Mouse (Mus musculus) hematopoietic stem cell, adult 5-6 weeks (primary cell): ENCODE results near the gene Fam229a. TPM values are rescaled to one million over a fixed set of nuclear protein-coding genes. Genes with fewer than 3 reads are reported as not detected.
"Not testable (repeated sequence)": the region's sequence is repeated elsewhere in the genome, so short reads cannot be mapped to it uniquely, and the experiment has no call there.

Source experiments
- ATAC-seq, 2 experiments: fragments of 125-278 bp in 1 of 2; replicated peaks in 1 of 2; 2 replicates each; pipeline ENCODE4 v1.8.0; 2016 to 2017; ENCODE audit warnings: inconsistent platforms in 2 of 2, mild to moderate bottlenecking in 2 of 2, moderate number of reproducible peaks in 2 of 2, low read depth in 1 of 2, moderate TSS enrichment in 1 of 2; ENCODE audit not compliant: low FRiP score in 2 of 2, poor library complexity in 2 of 2, severe bottlenecking in 2 of 2, insufficient read depth in 1 of 2, low TSS enrichment in 1 of 2
- total RNA-seq: library from RNA; stranded (forward); fragments of 172-1452, 232-1000 nt; gene quantifications from 2 replicates; pipeline ENCODE4 v1.2.3, GENCODE M21; 2017

The Fam229a gene
- total RNA-seq = not detected in 2 replicates

DNA sequence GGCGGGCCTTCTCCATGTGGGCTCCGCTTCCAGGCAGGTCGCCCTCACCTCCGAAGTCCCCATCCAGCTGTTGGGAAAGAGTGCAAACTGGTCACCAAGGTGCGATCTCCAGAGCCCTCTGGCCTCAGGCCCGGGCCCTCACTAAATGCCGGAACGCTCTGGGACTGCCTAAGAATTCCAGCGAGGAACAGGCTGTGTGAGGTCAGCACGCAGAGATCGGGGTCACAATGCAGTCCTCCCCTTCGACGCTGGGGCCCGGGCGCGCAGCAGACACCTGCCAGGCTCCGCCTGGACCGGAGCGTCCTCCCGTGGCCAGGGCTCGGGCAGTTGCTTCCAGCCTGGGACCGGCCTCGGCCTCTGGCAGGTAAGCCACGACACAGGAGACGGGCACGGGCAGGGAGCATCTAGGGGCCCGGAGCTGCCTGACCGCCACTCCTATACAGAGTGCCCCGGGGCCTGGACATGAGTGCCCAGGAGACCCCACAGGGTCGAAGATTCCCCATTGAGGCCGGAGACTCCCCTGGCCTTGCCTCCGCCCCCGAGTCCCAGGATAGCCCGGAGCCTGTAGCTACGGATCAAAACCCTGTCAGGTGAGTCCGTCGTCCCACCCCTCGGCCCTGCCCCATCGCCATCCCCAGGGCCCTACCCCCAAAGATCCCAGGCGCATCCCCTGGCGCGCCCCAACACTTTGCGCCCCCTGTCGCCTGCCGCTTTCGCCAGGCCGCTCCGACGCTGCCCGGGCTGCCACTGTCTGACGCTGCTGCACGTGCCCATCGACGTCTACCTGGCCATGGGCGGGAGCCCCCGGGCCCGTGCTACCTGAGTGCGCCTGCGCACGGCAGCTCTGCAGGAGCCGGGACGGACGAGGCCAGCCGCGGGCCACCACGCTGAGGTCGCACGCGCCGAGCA, at the start of gene Fam229a, which contains the start of gene Tssk3:
TSS of gene Fam229a (plus strand) at position 219 of the 909 bp plus-strand sequence.
TSS of gene Tssk3 (minus strand) at position 51 of the 909 bp plus-strand sequence.
- ATAC-seq = 0 out of 4 replicates have a peak, but pooled peaks of 1 of the 2 experiments have one; percentile 30

DNA sequence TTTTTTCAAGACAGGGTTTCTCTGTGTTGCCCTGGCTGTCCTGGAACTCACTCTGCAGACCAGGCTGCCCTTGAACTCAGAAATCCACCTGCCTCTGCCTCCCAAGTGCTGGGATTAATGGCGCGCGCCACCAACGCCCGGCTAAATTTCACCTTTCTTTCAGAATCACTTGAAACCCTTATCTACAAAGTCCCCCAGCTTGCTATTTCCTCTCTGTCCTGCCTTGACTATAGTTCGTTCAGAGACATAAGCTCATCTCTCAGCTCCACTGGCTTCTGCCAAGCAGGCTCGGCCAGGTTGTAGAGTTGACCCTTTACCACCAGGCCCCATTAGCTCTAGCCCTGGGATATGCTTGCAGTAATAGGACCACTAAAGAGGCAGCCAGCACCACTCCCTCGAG, 43.6 kb upstream of the Fam229a start:
- no peak for ATAC-seq

DNA sequence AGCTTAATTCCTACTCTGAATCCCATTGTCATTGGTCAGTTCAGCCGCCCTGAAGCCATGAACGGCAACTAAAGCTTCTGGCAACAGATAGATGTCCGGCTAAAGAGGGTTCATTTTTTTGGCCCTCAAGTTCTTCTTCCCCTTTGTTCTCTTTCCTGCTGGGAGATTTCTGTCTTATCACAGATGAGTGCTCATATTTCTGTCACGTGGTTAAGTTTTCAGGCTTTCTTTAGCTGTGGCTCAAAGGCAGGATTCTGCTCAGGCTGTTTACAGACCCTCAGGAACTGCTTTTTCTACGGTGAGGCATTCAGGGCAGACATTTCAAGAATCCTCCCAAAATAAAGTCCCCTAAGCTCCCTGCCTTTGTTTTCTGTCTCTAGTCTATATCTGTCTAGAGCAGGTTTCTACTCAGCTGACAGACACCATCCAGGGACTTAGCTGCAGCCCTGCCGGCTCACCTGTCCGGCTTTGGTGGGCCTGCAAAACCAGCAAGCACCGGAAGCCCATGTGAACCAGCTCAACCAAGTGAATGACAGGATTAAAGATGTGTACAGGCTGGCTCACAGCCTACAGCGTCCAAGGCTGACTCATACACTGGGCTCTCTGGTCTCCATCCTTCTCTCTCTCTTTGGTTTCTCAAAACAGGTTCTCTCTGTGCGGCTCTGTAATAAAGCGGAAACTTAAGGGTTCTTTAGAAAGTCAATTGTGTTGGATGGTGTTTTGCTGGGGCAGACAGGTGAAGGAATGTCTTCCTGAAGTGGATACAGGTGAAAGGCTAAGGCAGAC, 43.0 kb upstream of the Fam229a start:
- no peak for ATAC-seq

DNA sequence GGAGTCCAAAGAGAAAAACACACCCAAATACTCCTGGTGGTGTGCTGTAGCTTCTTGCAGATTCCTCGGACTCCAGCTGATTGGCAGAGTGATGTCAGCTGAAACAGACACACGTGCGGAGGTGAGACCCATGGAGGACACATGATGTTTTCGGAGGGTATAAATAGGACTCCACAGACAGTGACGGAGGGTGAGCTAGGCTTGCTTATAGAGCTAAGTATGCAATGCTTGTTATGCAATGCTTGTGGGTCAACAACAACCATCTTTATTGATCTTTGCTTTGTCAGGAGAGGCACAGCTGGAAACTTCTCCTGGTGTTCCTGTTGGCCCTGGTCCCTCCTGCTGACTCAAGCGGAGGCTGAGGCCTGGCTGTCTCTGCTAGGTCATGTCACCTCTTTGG, 42.3 kb upstream of the Fam229a start:
- ATAC-seq = no peak

DNA sequence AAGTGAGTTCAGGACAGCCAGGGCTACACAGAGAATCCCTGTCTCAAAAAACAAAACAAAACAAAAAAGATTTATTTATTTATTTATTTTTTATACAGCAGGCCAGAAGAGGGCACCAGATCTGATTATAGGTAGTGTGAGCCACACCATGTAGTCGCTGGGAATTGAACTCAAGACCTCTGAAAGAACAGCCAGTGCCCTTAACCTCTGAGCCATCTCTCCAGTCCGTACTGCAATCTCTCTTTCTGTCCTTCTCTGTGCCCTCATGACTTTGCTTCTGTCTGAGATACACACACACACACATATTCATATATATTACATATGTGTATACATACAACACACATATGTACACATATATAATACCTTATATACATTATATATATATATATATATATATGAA, 40.1 kb upstream of the Fam229a start:
- no peak for ATAC-seq

DNA sequence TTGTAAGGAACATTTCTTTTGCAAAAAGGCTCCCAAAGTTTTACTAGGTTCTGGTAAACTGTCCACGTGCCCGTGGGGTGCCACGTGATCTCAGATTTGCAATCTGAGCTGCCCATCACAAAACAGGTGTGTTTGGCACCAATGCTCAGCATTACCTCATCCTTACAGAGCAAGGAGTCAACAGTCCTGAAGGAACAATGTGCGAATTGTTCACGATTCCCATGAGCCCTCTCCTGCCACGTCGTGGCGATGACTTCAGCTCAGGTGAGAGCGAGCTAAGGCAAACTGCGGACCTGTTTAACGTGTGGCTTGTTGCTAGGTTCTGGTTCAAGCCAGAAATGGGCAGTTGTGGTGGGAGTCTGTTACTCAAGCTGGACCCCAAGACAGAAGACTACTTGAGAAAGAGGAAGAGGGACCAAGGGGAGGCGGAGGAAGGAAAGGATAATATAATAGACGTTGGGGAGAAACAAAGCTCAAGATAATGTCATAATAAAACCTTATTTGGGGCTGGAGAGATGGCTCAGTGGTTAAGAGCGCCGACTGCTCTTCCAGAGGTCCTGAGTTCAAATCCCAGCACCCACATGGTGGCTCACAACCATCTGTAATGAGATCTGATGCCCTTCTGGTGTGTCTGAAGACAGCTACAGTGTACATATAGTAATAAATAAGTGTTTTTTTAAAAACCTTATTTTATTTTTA, 39.4 kb upstream of the Fam229a start:
- ATAC-seq = no peak

DNA sequence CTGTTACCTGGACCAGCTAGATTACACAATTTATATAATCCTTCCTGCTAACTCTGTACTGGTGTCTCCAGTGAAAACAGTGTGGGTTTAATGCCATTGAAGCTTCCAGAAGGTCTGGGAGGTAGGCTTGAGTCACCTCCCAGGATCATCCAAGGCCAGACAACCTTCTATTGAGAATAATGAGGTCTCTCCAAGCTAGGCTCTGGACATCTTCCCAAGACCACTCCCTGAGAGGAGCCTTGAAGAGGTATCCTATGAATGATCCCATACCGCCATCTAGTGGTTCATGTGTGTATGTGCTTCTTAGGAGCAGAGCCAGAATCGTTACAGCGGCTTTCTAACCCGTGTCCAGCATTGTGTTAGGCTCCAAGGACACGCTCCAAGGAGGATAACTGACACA, 35.7 kb upstream of the Fam229a start:
- peak; percentile 86 to 94 for ATAC-seq

DNA sequence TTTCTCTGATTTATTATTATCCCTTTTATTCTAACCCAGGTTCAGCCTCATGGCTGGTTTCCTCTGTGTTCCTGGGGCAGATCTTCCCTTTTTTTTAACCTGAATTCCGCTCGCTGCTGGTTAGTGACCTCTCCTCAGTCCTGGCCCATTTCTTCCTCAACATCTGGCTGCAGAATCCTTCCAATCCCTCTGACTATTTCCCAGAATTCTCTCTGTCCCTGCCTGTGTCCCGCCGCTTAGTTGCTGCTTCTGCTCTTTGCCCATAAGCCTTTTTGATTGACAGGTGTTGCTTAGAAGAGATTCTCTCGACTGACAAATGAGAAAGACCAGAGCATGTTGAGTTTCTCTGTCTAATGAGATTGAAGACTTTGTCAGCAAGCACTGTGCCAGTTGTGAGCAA, 34.9 kb upstream of the Fam229a start:
- no peak for ATAC-seq

DNA sequence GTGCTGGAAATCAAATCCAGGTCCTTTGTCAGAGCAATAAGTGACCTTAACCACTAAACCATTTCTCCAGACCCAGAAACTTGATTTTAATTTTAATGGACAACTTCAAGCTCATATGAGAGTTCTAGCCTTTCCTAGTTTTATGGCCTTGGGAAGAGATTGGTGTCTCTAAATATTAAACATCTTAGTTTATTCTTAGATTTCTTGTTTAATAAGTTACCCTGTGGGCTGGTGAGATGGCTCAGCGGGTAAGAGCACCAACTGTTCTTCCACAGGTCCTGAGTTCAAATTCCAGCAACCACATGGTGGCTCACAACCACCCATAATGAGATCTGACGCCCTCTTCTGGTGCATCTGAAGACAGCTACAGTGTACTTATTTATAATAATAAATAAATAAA, 33.7 kb upstream of the Fam229a start:
- not testable (repeated sequence) for ATAC-seq

DNA sequence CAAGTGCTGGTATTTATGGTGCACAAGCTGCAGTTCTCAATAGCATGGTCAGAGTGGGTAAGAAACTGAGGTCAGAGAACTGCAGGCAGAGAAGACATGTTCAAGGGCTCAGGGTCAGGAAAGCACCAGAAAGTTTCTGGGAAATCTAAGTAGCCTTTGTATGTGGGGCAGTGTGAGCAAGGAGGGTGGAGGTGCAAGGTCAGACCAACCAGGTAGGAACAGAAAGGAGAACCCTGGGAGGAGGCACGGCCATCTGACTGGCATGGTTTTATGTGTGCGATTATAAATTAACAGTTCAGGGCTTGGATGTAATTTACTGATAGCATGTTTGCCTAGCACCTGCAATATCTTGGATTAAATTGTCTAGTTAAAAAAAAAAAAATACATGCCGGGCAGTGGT, 31.3 kb upstream of the Fam229a start:
- no peak for ATAC-seq

DNA sequence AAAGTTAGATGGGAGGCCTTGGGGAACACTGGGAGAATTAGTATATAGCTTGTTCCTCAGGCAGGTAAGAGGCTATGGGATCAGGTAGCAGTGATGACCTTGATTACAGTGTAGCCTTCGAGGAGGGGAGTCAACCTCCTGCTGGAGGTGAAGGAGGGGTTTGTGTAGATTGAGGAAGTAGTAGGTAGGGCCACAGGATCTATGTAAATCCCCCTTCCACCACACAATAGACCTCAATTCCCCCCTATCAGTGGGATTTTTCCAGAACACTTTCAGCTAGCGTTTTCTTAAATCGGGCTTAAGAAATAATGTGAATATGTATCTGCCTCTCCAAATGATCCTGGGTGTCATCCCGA, 30.2 kb upstream of the Fam229a start:
- peak; percentile 19 to 34; a peak in 2 of 4 replicates for ATAC-seq

DNA sequence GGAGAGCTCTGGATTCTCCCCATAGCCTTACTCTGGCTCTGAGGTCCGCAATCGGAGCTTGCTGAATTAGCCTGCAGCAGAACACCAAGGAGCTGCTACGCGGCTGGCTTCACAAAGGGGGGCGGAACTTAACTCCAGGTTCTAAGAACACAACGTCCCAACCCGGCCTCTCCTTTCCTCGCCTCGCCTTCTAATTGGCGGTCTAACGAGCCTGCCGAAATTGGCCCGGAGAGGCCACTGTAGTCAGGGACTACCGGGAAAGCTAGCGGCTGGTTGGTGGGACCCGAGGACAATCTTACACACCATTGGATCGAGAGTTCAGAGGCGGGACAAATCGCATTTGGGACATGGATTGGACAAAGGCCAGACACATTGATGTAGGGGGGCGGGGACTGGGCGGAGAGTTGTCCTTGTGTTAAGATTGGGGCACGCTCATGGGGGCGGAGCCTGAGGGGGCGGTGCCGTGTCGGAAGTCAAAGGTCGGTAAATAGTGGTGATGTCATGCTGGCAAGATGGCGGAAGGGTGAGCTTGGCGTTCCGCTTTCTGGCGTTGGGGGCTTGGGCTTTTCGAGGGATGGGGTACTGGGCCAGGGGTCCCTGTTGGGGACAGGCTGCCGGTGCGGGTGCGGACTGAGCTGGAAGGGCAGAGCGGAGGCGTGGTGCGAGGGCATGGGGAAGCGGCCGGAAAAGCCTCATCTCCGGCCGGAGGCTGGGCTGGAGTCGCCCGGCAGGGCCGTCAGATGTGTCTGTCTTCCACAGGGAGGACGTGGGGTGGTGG, 29.6 kb upstream of the Fam229a start, which contains the start of gene Bsdc1:
TSS of gene Bsdc1 (plus strand) at position 399 of the 778 bp plus-strand sequence.
- ATAC-seq = peak; percentile 94 to 97

DNA sequence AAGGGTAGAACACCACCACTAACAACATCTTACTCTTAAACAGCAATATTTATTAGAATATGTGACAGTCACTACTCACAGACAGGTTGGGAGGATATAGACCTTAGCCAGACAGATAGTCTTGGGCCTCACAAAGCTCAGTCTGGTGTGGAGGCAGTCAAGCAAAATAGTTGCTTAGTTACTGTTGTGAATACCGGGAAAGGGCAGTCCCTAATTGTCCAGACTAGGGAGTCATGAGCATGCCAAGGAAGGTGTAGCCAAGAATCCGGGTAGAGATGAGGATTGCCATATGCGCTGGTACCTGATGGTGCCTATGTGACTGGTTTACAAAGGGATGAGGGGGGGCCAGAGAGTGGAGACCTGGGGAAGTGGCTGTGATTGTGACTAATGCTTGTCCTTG, 28.9 kb upstream of the Fam229a start:
- ATAC-seq = no peak

DNA sequence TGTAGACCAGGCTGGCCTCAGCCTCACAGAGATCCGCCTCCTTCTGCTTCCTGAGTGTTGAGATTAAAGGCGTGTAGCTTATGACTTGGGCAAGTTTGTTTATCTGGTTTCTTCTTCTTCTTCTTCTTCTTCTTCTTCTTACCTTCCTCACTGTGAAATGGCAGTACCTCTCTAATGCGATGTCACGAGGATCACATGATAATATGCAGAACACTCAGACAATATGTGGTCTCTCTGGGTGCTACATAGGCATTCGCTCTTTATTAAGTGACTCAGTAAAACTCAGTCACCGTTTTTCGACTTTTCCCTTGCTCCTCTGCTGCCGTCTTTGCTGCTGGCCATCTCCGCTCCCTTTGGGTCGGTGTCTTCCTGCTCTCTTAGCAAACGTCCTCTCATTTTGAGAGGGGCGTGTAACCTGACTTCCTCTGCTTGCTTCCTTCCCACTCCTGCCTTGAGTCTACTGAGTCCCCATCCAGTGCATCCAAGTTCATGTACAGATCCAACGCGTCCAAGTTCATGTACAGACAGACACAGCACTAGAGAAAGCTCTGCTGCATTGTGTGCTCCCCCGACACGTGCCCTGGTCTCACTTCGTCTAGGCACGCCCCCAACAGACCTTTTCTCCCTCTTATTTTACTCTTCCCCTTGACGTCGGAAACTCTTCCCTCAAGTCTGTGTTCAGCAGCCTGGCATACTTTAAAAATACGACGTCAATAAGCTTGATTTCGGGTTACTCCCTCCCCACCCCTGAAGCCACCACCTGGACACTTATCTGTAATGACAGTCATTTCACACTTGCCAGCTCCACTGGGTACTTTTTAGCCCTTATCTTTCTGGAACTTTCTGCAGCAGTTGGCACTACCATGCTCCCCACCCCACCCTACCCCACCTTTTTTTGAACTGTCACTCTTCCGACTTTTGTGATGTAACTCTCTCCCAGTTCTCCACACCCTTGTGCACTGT, 27.6 kb upstream of the Fam229a start:
- ATAC-seq = no peak

DNA sequence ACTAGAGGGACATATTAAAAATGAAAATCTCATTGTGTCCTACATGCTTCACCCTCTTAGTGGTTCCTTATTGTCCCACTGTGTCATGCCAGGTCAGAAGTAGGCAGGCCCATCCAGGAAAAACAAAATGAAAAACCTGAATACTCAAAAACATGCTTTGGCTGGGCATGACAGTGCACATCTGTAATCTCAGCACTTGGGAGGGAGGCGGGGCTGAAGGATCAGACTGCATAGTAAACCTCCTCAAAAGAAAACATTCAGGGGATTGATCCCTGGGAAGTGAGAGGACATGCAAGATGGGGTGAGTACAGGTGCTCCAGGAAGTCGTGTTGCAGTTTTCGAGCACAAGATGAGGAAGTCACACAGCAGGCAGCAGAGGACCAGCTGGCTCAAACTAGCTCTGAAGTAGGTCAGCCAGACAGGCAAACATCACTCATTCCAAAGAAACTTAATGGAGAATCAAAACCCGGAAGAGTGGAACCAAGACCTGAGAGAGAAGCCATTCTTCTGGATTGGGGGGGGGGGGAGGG, 26.6 kb upstream of the Fam229a start:
- ATAC-seq = no peak

DNA sequence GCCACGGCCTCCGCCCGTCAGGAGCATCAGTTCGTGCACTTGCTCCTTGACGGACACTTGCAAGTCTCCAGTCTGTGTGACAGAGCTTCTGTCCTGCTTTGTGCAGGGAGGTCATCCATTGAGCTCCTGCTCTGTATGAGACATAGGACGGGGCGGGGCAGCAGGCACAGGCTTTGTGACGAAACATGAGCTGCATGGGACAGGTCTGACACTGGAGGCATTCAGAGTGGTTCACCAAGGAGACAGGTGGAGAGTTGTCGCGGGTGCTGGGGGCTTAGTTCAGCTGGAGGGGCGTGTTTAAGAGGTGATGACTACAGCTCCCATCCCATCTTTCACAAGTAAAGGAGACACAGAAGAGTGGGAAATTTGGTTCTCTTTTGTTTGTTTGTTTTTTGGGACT, 14.9 kb upstream of the Fam229a start:
- ATAC-seq = no peak
